Mouse (Mus musculus): ENCODE measurements at regions not wholly inside any gene's neighbourhood (a gene's known extent, or its start where the extent isn't known, plus 50 kb on each side); places are given as distances from the start of the nearest gene placed in this dataset.

GRCm38 (mm10) chr4:23490224-23490623 lies 1002.1 kb upstream of the Pou3f2 start:
- no peak for DNase-seq

DNA sequence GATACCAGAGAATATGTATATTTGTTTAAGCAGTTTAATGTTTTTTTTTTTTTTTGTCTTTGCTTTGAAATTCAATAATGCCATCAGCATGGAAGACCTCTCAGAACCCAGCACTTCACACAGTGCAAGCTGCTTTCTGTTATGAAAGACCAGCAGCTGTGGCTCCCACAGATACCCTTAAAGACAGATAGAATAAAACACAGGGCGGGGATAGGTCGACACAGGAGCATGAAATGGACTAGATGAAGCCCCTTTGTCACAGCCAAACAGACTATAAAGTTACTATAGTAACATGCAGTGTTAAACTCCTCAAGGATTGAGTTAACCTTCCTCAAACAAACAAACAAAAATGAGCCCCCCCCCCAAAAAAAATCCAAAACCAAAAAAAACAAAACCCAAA lies 1003.1 kb upstream of the Pou3f2 start:
- no peak for DNase-seq

DNA sequence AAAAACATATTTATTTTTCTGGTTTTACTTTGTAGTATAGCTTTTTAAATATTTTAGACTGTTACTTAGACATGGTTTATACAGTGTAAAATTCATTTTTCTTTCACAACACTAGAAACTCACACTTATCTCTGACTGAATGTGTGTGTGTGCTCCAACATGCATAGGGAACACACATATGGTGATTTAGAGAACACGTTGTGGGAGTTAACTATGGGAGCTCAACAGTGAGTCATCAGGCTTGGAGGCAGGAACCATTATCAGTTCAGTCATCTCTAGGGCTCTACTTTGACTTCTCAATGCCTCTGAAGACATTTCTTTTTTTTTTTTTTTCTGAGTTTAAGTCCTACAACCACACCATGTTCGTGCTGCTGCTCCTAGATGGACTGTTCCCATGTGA lies 997.5 kb upstream of the Mms22l start:
- no peak for DNase-seq

DNA sequence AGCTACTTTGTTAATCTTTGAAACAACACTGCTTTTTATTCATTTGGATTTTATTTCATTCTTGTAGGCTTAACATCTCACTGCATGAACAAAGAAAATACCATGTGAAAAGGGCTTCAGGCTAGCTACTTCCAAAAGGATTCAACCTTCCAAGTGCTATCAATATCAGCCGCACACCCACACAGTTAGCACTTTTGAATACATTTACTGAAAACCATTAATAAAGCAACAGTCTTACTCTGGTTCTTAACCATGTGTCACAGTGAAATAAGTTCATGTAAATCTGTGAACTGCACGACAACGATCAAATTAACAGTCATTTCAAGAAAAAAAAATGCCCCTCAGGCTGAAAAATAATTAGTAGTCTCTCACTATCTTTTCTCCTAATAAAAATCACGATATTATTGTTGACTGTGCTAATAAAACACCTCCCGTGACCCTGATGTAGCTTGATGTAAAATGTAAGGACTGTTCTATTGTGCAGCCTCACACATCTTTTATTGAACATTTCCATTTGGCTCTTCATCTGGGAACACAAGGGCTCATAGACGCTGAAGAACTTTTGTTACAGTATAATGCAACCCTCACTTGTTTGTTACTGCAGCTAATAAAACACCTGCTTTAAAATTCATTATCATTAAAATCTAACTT lies 991.4 kb upstream of the Mms22l start:
- no peak for DNase-seq

GRCm38 (mm10) chr4:23510873-23511272 lies 985.4 kb upstream of the Mms22l start:
- no peak for DNase-seq

DNA sequence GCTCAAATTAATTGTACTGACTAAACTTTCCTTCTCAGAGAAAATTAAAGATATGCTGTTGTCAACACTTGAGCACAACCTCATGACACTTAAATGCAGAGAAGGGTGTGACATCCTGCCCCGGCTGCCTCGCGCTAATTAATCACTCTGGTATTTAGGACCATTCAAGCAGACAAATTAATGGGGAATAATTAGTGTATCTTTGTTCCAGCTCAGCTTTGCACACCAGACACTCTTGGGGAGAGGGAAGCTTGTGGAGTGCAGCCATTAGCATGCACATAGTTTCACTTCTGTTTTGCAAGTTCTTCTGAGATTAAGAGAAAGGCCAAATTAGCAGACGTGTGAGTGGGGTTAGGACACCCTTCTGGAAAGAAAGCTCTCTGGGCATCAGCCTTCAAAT lies 984.2 kb upstream of the Mms22l start:
- DNase-seq, result no peak

DNA sequence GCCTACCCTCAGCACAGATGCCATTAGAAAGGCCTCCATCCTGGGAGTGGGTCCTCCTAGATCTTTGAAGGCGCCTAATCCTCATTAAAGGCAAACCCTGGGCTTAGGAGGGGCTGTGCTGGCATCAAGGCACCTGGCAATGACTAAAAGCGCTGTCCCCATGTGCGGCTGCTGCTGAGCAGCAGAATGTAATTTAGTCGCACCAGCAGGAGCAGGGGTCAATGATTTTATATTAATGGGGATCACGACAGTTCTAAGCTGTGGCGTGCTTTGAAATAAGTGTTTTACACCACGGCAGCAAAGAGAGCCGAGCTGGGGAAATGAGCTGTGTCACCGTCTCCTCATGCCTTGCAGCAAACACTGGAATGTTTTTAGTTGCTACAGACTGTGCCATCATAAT lies 982.3 kb upstream of the Mms22l start:
- DNase-seq, result peak; percentile 11 to 14
